Mouse (Mus musculus): ENCODE results near the gene Map1b.

The Map1b gene

GRCm38 (mm10) chr13:99444431-99444871 is 71.9 kb downstream of the Map1b start:
- peak; percentile 98 for DNase-seq

GRCm38 (mm10) chr13:99443484-99444175 is 72.7 kb downstream of the Map1b start:
- peak; percentile 69 for DNase-seq

- peak; percentile 61 for DNase-seq
Observed at GRCm38 (mm10) chr13:99442434-99443249, 73.7 kb downstream of the Map1b start.

- DNase-seq, result peak; percentile 48
Observed at GRCm38 (mm10) chr13:99441700-99442433, 74.5 kb downstream of the Map1b start.

- DNase-seq, result no peak
Observed at GRCm38 (mm10) chr13:99440228-99440627, 76.1 kb downstream of the Map1b start.

- no peak for DNase-seq
Observed at GRCm38 (mm10) chr13:99439357-99439756, 77.0 kb downstream of the Map1b start.

GRCm38 (mm10) chr13:99437051-99437450 is 79.3 kb downstream of the Map1b start:
- DNase-seq, result no peak

- no peak for DNase-seq
Observed at GRCm38 (mm10) chr13:99434494-99434893, 81.8 kb downstream of the Map1b start.

- DNase-seq, result no peak
Observed at GRCm38 (mm10) chr13:99433068-99434008, 83.0 kb downstream of the Map1b start.

- no peak for DNase-seq
Observed at GRCm38 (mm10) chr13:99423581-99423980, 92.8 kb downstream of the Map1b start.

- no peak for DNase-seq
Observed at GRCm38 (mm10) chr13:99416601-99417000, 99.7 kb downstream of the Map1b start.

- no peak for DNase-seq
Observed at GRCm38 (mm10) chr13:99414352-99414742, 102.0 kb downstream of the Map1b start.

GRCm38 (mm10) chr13:99413481-99414351 is 102.6 kb downstream of the Map1b start:
- DNase-seq, result peak; percentile 40

- DNase-seq, result peak; percentile 39
Observed at GRCm38 (mm10) chr13:99412477-99413080, 103.8 kb downstream of the Map1b start.

GRCm38 (mm10) chr13:99411761-99412160 is 104.6 kb downstream of the Map1b start:
- DNase-seq, result no peak

- no peak for DNase-seq
Observed at GRCm38 (mm10) chr13:99410611-99411515, 105.5 kb downstream of the Map1b start.

- no peak for DNase-seq
Observed at GRCm38 (mm10) chr13:99409216-99409615, 107.1 kb downstream of the Map1b start.

- DNase-seq, result no peak
Observed at GRCm38 (mm10) chr13:99399373-99399772, 117.0 kb downstream of the Map1b start.

GRCm38 (mm10) chr13:99398149-99398701 is 118.1 kb downstream of the Map1b start:
- DNase-seq, result no peak
